Mouse (Mus musculus) spleen, postnatal 0 days (tissue): Measurements from ENCODE around the gene Adh4. TPM values are rescaled to one million over a fixed set of nuclear protein-coding genes. Genes with fewer than 3 reads are reported as not detected.

Experiments used
- polyA plus RNA-seq: library from polyadenylated mRNA; unstranded; fragments of >200 nt; fragmentation: Nextera tagmentation; extraction: Ambion mirVana; gene quantifications from 2 replicates; pipeline ENCODE4 v1.2.1, GENCODE M21; 2015

Adh4 gene
- not detected in 2 replicates for polyA plus RNA-seq

DNA sequence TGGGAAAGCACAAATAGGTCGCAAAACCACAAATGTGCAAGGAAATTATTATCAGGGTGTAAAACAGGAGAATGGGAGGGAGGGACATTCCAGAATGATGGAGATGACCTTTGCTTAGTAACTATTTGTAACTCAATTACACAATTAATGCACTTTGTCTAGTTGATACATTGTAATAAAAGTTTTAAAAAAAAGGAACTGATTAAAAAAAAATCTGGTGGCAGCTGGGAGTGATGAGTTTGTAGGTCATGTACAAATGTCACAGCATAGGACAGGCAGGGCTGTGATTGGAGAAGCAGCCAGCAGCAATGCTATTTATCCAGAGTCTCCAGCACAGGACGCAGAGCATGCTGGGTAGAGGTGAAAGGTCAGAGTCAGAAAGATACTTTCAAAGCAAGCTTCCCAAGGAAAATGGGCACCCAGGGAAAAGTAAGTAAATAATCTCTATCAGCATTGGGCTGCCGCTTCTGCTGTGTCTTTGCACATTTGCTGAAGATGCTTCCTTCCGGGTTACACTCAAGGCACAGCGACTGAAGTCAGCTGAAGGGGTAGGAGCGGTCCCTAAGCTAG lies at the start of gene Adh4:
Gene Adh4 (plus strand): TSS at position 346 of the 570 bp plus-strand sequence.

DNA sequence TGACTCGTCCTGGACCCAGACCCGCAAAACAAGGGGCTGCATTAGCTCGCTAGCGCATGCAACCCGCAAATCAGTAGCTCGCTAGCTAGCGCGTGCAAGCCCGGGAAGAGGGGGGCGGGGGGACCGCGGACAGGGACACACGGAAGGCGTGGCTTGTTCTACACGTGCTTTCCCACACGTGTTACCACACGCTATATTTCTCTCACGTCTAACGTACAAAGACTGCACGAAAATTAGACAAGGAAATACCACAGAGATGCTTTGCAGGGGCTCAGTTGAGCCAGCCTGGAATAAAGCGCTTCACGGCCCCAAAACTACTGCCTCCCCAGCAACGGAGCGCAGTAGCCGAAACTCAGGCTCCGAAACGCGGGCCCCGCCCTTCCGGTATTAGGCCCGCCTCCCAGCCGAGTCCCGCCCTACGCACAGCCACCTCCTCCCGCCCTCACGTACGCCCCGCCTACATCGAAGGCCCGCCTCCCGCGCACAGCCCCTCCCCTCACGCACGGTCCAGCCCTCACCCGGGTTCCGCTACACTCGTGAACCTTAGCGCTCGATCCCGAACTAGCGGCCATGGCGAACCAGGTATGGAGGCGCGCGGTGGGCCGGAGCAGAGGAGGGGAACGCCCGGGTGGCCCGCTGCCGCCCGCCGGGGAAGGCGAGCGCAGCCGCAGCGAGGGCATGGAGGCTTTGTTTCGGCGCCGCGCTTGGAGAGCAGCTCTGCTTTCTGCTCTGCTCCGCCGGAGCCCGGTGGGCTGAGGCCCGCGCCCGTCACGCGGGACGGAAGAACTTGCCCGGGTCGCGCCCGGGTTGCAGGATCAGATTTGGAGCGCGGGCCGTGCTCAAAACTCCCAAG lies 27.6 kb downstream of the Adh4 start, which contains the start of gene Adh5:
Gene Adh5 (plus strand): TSS at position 482 of the 853 bp plus-strand sequence.

Other genes with a start within 250 kb of the Adh4 start
- gene 4930579F01Rik, start 221.6 kb upstream of the Adh4 start, polyA plus RNA-seq = not detected in 2 replicates
- 0.10 TPM in 1 of 2 replicates, not detected in the other for gene Adh7, start 197.7 kb upstream of the Adh4 start, polyA plus RNA-seq
- gene Adh1, start 154.5 kb upstream of the Adh4 start, polyA plus RNA-seq = 3.0 and 4.3 TPM in 2 replicates
- not detected in 2 replicates for gene Adh6a, start 102.2 kb upstream of the Adh4 start, polyA plus RNA-seq
- not detected in 2 replicates for gene Adh6b, start 73.7 kb upstream of the Adh4 start, polyA plus RNA-seq
- 68.6 and 75.3 TPM in 2 replicates for gene Adh5, start 27.6 kb downstream of the Adh4 start, polyA plus RNA-seq
- 20.4 and 21.2 TPM in 2 replicates for gene Metap1, start 74.0 kb downstream of the Adh4 start, polyA plus RNA-seq
- 150 and 160 TPM in 2 replicates for gene Eif4e, start 110.7 kb downstream of the Adh4 start, polyA plus RNA-seq